Mouse (Mus musculus): ENCODE results near the gene Kif2c. TPM values are rescaled to one million over a fixed set of nuclear protein-coding genes. Genes with fewer than 3 reads are reported as not detected.

Gene Kif2c
- total RNA-seq, 2 experiments from 2014 or later = 6.9 to 9.6 TPM

GRCm38 (mm10) chr4:117136034-117136433, 46.4 kb downstream of the Kif2c start:
- peak; percentile 73 for DNase-seq

GRCm38 (mm10) chr4:117134601-117134995, 47.8 kb downstream of the Kif2c start:
- no peak for DNase-seq

- peak; percentile 98 for DNase-seq
These were observed 48.4 kb downstream of the Kif2c start, which contains the start of gene Plk3 for GRCm38 (mm10) chr4:117133817-117134600. Gene Plk3, minus strand, starts transcription at chr4:117133963.

GRCm38 (mm10) chr4:117133366-117133796, 49.1 kb downstream of the Kif2c start:
- no peak for DNase-seq

GRCm38 (mm10) chr4:117132794-117133143, 49.7 kb downstream of the Kif2c start:
- DNase-seq = no peak

GRCm38 (mm10) chr4:117131890-117132793, 50.3 kb downstream of the Kif2c start:
- no peak for DNase-seq

- no peak for DNase-seq
These were observed 51.2 kb downstream of the Kif2c start for GRCm38 (mm10) chr4:117131198-117131597.

GRCm38 (mm10) chr4:117130790-117131189, 51.6 kb downstream of the Kif2c start:
- no peak for DNase-seq

GRCm38 (mm10) chr4:117127991-117128686, 54.3 kb downstream of the Kif2c start:
- DNase-seq = no peak

- DNase-seq = no peak
These were observed 55.7 kb downstream of the Kif2c start, which contains the start of gene Tctex1d4 for GRCm38 (mm10) chr4:117126675-117127290. Gene Tctex1d4, plus strand, starts transcription at chr4:117126794.

- DNase-seq = peak; percentile 73
These were observed 56.3 kb downstream of the Kif2c start for GRCm38 (mm10) chr4:117125910-117126674.

GRCm38 (mm10) chr4:117125348-117125909, 57.0 kb downstream of the Kif2c start, which contains the start of gene Btbd19:
Gene Btbd19, minus strand, starts transcription at chr4:117125725.
- DNase-seq = peak; percentile 69

GRCm38 (mm10) chr4:117124518-117125347, 57.7 kb downstream of the Kif2c start:
- DNase-seq = peak; percentile 59

- no peak for DNase-seq
These were observed 58.3 kb downstream of the Kif2c start for GRCm38 (mm10) chr4:117124218-117124517.

GRCm38 (mm10) chr4:117123546-117124217, 58.8 kb downstream of the Kif2c start:
- no peak for DNase-seq

- DNase-seq = no peak
These were observed 60.2 kb downstream of the Kif2c start for GRCm38 (mm10) chr4:117122209-117122608.

- peak; percentile 95 for DNase-seq
These were observed 61.7 kb downstream of the Kif2c start for GRCm38 (mm10) chr4:117120445-117121414.

- no peak for DNase-seq
These were observed 62.4 kb downstream of the Kif2c start for GRCm38 (mm10) chr4:117120052-117120444.

All from adrenal gland, postnatal 10 days (tissue).